Mouse (Mus musculus) embryonic facial prominence, embryonic 11.5 days (tissue): Measurements from ENCODE around the gene Gm13277. TPM values are rescaled to one million over a fixed set of nuclear protein-coding genes. Genes with fewer than 3 reads are reported as not detected.
"Not testable (repeated sequence)": the region's sequence is repeated elsewhere in the genome, so short reads cannot be mapped to it uniquely, and the experiment has no call there.

Source experiments
- ATAC-seq: fragments of 200-750 bp; cut with Nextera tagmentation; replicated peaks from 2 replicates; pipeline ENCODE4 v1.8.0; 2017; ENCODE audit warnings: low read depth; ENCODE audit not compliant: insufficient number of reproducible peaks, low FRiP score, low TSS enrichment
- DNase-seq: peaks from one replicate; pipeline ENCODE4 v3.0.0-alpha.2; 2015; ENCODE audit warnings: low spot score
- H3K27ac ChIP-seq: fragments of 300-500 bp; sonication (generic); replicated peaks from 2 replicates; pipeline ENCODE4 v1.5.1; 2014; ENCODE audit warnings: mild to moderate bottlenecking, low read depth, low read length, control low read depth
- H3K27me3 ChIP-seq: fragments of 300-500 bp; sonication (generic); 2 replicates; pipeline ENCODE4 v1.6.1; 2014; ENCODE audit warnings: mild to moderate bottlenecking, low read length, moderate library complexity, mixed read lengths; ENCODE audit not compliant: control insufficient read depth, insufficient read depth
- H3K36me3 ChIP-seq: fragments of 300-500 bp; sonication (generic); replicated peaks from 2 replicates; pipeline ENCODE4 v1.6.1; 2014; ENCODE audit warnings: low read depth, mild to moderate bottlenecking, low read length, moderate library complexity, mixed read lengths; ENCODE audit not compliant: control insufficient read depth, insufficient read depth
- H3K4me1 ChIP-seq: fragments of 300-500 bp; sonication (generic); 2 replicates; pipeline ENCODE4 v1.6.1; 2014; ENCODE audit warnings: low read length, mixed read lengths; ENCODE audit not compliant: control insufficient read depth, insufficient read depth
- H3K4me2 ChIP-seq: fragments of 300-500 bp; sonication (generic); 2 replicates; pipeline ENCODE4 v1.6.1; 2014; ENCODE audit warnings: low read depth, mild to moderate bottlenecking, control low read depth, low read length, moderate library complexity
- H3K4me3 ChIP-seq: fragments of 300-500 bp; sonication (generic); 2 replicates; pipeline ENCODE4 v1.5.1; 2014; ENCODE audit warnings: low read depth, low read length, control low read depth
- H3K9ac ChIP-seq: fragments of 300-500 bp; sonication (generic); replicated peaks from 2 replicates; pipeline ENCODE4 v1.6.1; 2014; ENCODE audit warnings: mild to moderate bottlenecking, control low read depth, low read length
- H3K9me3 ChIP-seq: fragments of 300-500 bp; sonication (generic); replicated peaks from 2 replicates; pipeline ENCODE4 v1.6.1; 2016; ENCODE audit warnings: mild to moderate bottlenecking, low read length, inconsistent platforms, mixed read lengths; ENCODE audit not compliant: control insufficient read depth
- WGBS: fragments of 180-500 bp; shearing (Covaris S2); extraction: QIAGEN DNeasy Blood & Tissue Kit; methylation state at CpG from one replicate; pipeline ENCODE4 v1.1.7; 2014; 5-methylcytosine and 5-hydroxymethylcytosine counted together
- polyA plus RNA-seq: library from polyadenylated mRNA; unstranded; fragments of >200 nt; fragmentation: Nextera tagmentation; extraction: Ambion mirVana; gene quantifications from 2 replicates; pipeline ENCODE4 v1.2.1, GENCODE M21; 2014

Gene Gm13277
- polyA plus RNA-seq, 1 experiment from 2014 or later: not detected

GRCm38 (mm10) chr4:88763384-88764018 lies 24.9 kb upstream of the Gm13277 start:
- peak; percentile 71 for DNase-seq
- H3K4me3 ChIP-seq: peak overlapping the region; percentile 25
- not testable (repeated sequence) for H3K27me3 ChIP-seq, H3K9ac ChIP-seq, H3K4me1 ChIP-seq, H3K27ac ChIP-seq, ATAC-seq, H3K9me3 ChIP-seq, H3K36me3 ChIP-seq
- peak overlapping the region; percentile 38 for H3K4me2 ChIP-seq
- 4% methylated on average over 26 of the region's 42 CpGs for WGBS

- WGBS: no CpG with 5 or more reads among the region's 32 CpGs
Measured at GRCm38 (mm10) chr4:88773534-88773933, 14.9 kb upstream of the Gm13277 start, which contains the start of gene Gm13290. Gm13290 (plus strand) TSS chr4:88773834.

GRCm38 (mm10) chr4:88776622-88777021 lies 11.8 kb upstream of the Gm13277 start, which contains the start of gene Gm13289:
Gm13289 (plus strand) TSS chr4:88776922.
- H3K4me1 ChIP-seq, ATAC-seq, H3K4me3 ChIP-seq, H3K9me3 ChIP-seq, H3K4me2 ChIP-seq, H3K27ac ChIP-seq, H3K9ac ChIP-seq, H3K36me3 ChIP-seq, DNase-seq, H3K27me3 ChIP-seq: not testable (repeated sequence)
- no CpG with 5 or more reads among the region's 29 CpGs for WGBS

More at GRCm38 (mm10) chr4:88773534-88773933, 14.9 kb upstream of the Gm13277 start, which contains the start of gene Gm13290:
- not testable (repeated sequence) for H3K9ac ChIP-seq, H3K4me1 ChIP-seq, H3K27me3 ChIP-seq, DNase-seq, ATAC-seq, H3K9me3 ChIP-seq, H3K4me2 ChIP-seq, H3K27ac ChIP-seq, H3K4me3 ChIP-seq, H3K36me3 ChIP-seq

- H3K4me2 ChIP-seq, H3K4me3 ChIP-seq, ATAC-seq, H3K9me3 ChIP-seq, H3K27me3 ChIP-seq, H3K27ac ChIP-seq, H3K36me3 ChIP-seq, DNase-seq, H3K9ac ChIP-seq, H3K4me1 ChIP-seq: not testable (repeated sequence)
- no CpG with 5 or more reads among the region's 29 CpGs for WGBS
Measured at GRCm38 (mm10) chr4:88779550-88779949, 8.9 kb upstream of the Gm13277 start, which contains the start of gene Gm13272. Gm13272 (plus strand) TSS chr4:88779850.

GRCm38 (mm10) chr4:88780320-88780719 lies 8.1 kb upstream of the Gm13277 start:
- not testable (repeated sequence) for H3K27ac ChIP-seq, H3K27me3 ChIP-seq, H3K36me3 ChIP-seq, DNase-seq, H3K4me1 ChIP-seq, H3K4me2 ChIP-seq, H3K9ac ChIP-seq, H3K9me3 ChIP-seq, ATAC-seq, H3K4me3 ChIP-seq
- WGBS: 42% methylated on average over 15 of the region's 18 CpGs

GRCm38 (mm10) chr4:88781831-88782230 lies 6.6 kb upstream of the Gm13277 start, which contains the start of gene Ifnz:
Ifnz (plus strand) TSS chr4:88782131.
- not testable (repeated sequence) for H3K27me3 ChIP-seq, H3K36me3 ChIP-seq, H3K4me1 ChIP-seq, H3K9ac ChIP-seq, H3K27ac ChIP-seq, H3K4me2 ChIP-seq, ATAC-seq, DNase-seq, H3K4me3 ChIP-seq, H3K9me3 ChIP-seq
- 11% methylated on average over 3 of the region's 7 CpGs for WGBS

- 0% methylated on average over 3 of the region's 31 CpGs for WGBS
- H3K9me3 ChIP-seq, H3K36me3 ChIP-seq, H3K9ac ChIP-seq, ATAC-seq, H3K4me3 ChIP-seq, DNase-seq, H3K27me3 ChIP-seq, H3K4me1 ChIP-seq, H3K27ac ChIP-seq, H3K4me2 ChIP-seq: not testable (repeated sequence)
Measured at GRCm38 (mm10) chr4:88782335-88782734, 6.1 kb upstream of the Gm13277 start.

GRCm38 (mm10) chr4:88785409-88785808 lies 3.0 kb upstream of the Gm13277 start, which contains the start of gene Gm13276:
Gm13276 (plus strand) TSS chr4:88785709.
- H3K27ac ChIP-seq, H3K9ac ChIP-seq, H3K4me3 ChIP-seq, H3K4me2 ChIP-seq, DNase-seq, H3K9me3 ChIP-seq, H3K27me3 ChIP-seq, ATAC-seq, H3K36me3 ChIP-seq, H3K4me1 ChIP-seq: not testable (repeated sequence)
- no CpG with 5 or more reads among the region's 27 CpGs for WGBS
